Mouse (Mus musculus) MEL (cell line): Measurements from ENCODE around the gene Msx3.
A peak's percentile ranks its signal among the peaks of the same experiment; 100 is the strongest.

Experiments used
- CHD1 ChIP-seq: IDR thresholded peaks from 2 replicates; pipeline ENCODE4 v1.6.1; 2012; ENCODE audit warnings: low read depth, mild to moderate bottlenecking, inconsistent platforms, low read length, improper control_type of control experiment
- CTCF ChIP-seq, 3 experiments: IDR thresholded peaks in 2 of 3; conservative IDR thresholded peaks in 1 of 3; 2 replicates each; pipeline ENCODE4 v1.5.1; 2011 to 2012; ENCODE audit warnings: low read length in 3 of 3, low read depth in 2 of 3, mild to moderate bottlenecking in 2 of 3, improper control_type of control experiment in 1 of 3, inconsistent platforms in 1 of 3, mixed read lengths in 1 of 3, moderate library complexity in 1 of 3; ENCODE audit not compliant: control insufficient read depth in 1 of 3, insufficient read depth in 1 of 3, poor library complexity in 1 of 3, severe bottlenecking in 1 of 3
- E2F4 ChIP-seq: IDR thresholded peaks from 2 replicates; pipeline ENCODE4 v1.6.1; 2011; ENCODE audit warnings: low read depth, low read length, improper control_type of control experiment, borderline replicate concordance
- GATA1 ChIP-seq: IDR thresholded peaks from 2 replicates; pipeline ENCODE4 v1.6.1; 2011; ENCODE audit warnings: low read depth, low read length, improper control_type of control experiment
- KAT2A ChIP-seq: conservative IDR thresholded peaks from 2 replicates; pipeline ENCODE4 v1.6.1; 2012; ENCODE audit warnings: low read depth, low read length, improper control_type of control experiment, inconsistent platforms
- POLR2A ChIP-seq, 2 experiments: IDR thresholded peaks; 2 replicates each; pipeline ENCODE4 v1.6.1; 2011 to 2012; ENCODE audit warnings: low read length in 2 of 2, mild to moderate bottlenecking in 2 of 2, control low read depth in 1 of 2, improper control_type of control experiment in 1 of 2, low read depth in 1 of 2, moderate library complexity in 1 of 2; ENCODE audit not compliant: control insufficient read depth in 1 of 2, insufficient read depth in 1 of 2, poor library complexity in 1 of 2
- POLR2AphosphoS2 ChIP-seq: IDR thresholded peaks from 2 replicates; pipeline ENCODE4 v1.6.1; 2011; ENCODE audit warnings: low read length, improper control_type of control experiment
- TBP ChIP-seq: IDR thresholded peaks from 2 replicates; pipeline ENCODE4 v1.8.0; 2011; ENCODE audit warnings: low read depth, low read length, improper control_type of control experiment
- ZC3H11A ChIP-seq: IDR thresholded peaks from 2 replicates; pipeline ENCODE4 v1.6.1; 2012; ENCODE audit warnings: low read depth, mild to moderate bottlenecking, inconsistent platforms, low read length, improper control_type of control experiment
- ZMIZ1 ChIP-seq: IDR thresholded peaks from 2 replicates; pipeline ENCODE4 v1.6.1; 2012; ENCODE audit warnings: low read depth, mild to moderate bottlenecking, inconsistent platforms, low read length, improper control_type of control experiment, moderate library complexity

- TF ChIP-seq POLR2A (IDR thresholded peaks at IDR 0.05; ENCODE audit: control insufficient read depth in 1 of 2, insufficient read depth in 1 of 2, low read depth in 1 of 2, low read length in 2 of 2, poor library complexity in 1 of 2) (peak; percentile 72 to 86; a peak in 3 of 4 replicates), ZMIZ1 (no peak), E2F4 (peak; percentile 86; the same call in 1 of the 2 replicates), ZC3H11A (no peak), GATA1 (no peak), CHD1 (no peak), POLR2AphosphoS2 (peak; percentile 42; the same call in 1 of the 2 replicates), CTCF (IDR thresholded peaks at IDR 0.05 in 2 of 3, conservative IDR thresholded peaks at IDR 0.05 in 1 of 3; ENCODE audit: control insufficient read depth in 1 of 3, insufficient read depth in 1 of 3, low read depth in 2 of 3, low read length in 3 of 3, poor library complexity in 1 of 3, severe bottlenecking in 1 of 3) (no peak), TBP (peak; percentile 7; the same call in 1 of the 2 replicates), KAT2A (no peak; the same call in 1 of the 2 replicates)
Observed at GRCm38 (mm10) chr7:140036281-140037170, 12.4 kb downstream of the Msx3 start, which contains the start of the genes Zfp511 and Tubgcp2.
